Mouse (Mus musculus) cerebellum, postnatal 4 days (tissue): ENCODE measurements around the gene Ube2h.

ENCODE experiments used
- DNase-seq, 2 experiments: peaks; one replicate each; pipeline ENCODE4 v3.0.0; 2022; ENCODE audit warnings: low spot score in 2 of 2, mixed read lengths in 1 of 2

Gene Ube2h

GRCm38 (mm10) chr6:30167192-30167591, 137.1 kb downstream of the Ube2h start:
- DNase-seq: no peak

DNA sequence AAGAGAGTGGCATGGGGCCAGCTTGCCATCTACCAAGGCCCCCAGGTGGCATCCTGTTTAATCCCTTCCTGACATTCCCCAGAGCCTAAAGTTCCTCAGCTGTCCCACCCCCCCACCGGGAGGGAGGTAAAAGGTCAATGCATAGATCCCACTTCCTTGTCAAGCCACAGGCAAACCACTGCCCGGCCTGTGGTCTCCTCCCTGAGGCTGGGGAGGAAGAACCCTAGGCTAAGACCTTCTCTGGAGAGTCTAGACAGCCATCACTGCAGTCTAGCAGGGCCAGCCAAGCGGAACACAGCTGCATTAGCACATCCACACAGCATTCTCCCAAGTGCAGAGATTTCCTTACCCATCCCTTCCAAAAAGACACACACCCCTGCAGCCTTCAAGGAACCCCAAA, 138.0 kb downstream of the Ube2h start:
- no peak for DNase-seq

- no peak for DNase-seq
These were observed 142.2 kb downstream of the Ube2h start for GRCm38 (mm10) chr6:30162091-30162490.

DNA sequence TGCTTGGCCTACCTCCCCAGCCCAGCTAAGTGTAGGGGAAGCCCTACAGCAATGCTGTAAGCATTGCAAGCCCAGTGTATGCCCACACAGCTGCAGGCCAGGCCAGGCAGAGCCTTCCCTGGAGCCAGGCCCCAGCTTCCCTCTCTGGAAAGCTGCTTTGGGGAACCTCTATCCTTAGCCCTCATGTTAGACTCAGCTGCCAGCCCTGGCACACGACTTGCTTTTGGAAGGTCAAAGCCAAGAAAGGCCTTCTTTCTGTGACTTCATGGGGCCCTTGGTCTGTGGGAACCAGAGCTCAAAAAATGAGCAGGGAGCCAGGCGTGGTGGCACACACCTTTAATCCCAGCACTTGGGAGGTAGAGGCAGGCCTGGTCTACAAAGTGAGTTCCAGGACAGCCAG, 142.7 kb downstream of the Ube2h start:
- no peak for DNase-seq
